Mouse (Mus musculus): ENCODE measurements at regions not wholly inside any gene's neighbourhood (a gene's known extent, or its start where the extent isn't known, plus 50 kb on each side); places are given as distances from the start of the nearest gene placed in this dataset.

DNA sequence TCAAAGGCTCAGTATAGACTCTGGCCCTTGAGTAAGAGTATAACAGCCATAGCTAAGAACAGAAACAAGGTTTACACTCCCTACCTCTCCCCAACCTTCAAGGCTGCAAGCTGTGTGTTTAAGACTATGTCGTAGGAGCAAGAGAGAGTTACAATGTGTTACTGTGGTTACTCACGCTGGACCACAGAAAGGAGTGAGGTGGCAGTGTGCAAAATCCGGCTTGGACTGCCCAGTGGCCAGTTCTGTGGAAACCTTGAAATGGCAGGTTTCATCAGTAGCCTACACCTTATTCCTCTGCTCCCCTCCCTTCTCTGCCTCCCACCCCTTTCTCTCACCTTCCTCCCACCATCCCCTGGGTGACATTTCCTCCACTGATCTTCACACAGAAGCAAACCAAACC, 114.3 kb upstream of the Ado start:
- no peak for DNase-seq (ENCODE audit: low read depth, low spot score)

DNA sequence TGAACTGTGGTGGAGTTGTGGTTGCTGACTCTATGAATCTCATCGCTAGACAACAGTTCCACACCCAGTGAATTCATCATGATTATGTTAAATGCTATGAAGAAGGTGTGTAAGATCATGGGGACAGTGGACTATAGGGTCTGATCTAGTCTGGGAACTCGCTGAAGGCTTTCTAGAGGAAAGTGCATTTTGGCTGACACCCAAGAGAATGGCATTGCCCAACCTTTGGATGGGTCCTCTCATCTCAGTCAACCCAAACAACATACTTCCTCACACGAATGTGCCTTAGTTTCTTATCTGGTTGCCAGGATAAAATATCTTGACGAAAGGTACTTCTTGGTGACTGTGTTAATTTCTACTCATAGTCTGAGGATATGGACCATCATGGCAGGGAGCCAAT, 112.9 kb upstream of the Ado start:
- no peak for DNase-seq (ENCODE audit: low read depth, low spot score)

DNA sequence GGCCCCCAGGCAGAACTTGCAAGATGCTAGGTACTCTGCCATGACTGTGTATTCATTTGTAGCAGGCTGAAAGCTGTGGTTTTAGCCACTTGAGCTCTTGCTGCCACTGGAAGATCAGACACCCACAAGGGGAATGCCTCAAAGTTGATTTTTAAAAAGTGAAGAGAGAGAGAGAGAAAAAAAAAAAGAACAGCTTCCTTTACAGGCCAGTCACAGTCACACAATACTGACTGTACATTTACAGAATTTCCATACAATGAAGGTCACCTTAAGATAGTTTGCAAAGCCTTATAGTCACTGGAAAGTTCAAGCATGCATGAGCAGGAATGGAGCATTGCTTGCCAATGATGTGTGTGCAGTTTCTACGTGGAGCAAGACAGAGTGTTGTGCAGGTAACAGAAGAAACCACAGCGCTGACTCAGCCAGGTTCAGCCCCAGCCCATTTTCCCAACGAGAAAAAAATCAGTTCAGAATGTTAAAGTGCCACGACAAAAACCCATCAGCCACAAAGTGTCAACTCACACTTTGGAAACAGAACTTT, 109.3 kb upstream of the Ado start:
- DNase-seq (ENCODE audit: low read depth, low spot score), result peak; percentile 59

DNA sequence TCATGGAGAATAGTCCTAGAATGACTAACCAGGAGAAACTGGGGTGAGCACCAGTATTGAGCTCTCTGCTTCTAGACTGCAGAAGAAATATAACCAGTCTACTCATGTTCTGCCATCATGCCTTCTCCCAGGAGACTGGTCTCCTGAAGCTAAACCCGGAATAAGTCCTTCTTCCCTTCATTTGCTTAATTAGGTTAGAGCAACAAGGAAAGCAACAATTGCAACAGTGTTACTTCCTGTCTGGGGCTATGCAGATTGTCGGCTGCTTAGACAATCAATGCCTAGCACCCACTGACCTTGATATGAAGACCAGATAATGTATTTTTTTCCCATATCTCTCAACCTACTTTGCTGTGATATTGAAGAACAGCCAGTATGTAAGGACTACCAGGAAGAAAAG, 108.5 kb upstream of the Ado start:
- peak; percentile 47 for DNase-seq (ENCODE audit: low read depth, low spot score)

DNA sequence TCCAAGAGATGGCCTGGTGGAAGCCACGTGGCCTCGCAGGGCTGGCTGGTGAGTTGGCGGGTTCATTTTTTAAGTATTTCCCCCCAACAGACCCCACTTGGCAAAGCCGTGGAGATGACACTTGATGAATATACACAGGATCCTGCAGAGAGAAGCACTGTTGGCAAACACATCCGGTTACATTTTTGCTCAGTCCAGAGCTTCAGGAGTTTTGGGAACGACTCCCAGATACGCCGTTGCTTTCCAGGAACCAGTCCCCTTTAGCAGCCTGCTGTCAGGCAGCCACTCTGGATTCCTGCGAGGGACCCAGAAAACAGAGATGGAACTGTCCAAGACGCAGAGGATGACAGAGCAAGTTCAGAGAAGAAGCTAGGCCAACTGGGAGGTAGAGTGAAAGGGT, 105.8 kb upstream of the Ado start:
- DNase-seq (ENCODE audit: low read depth, low spot score), result no peak

DNA sequence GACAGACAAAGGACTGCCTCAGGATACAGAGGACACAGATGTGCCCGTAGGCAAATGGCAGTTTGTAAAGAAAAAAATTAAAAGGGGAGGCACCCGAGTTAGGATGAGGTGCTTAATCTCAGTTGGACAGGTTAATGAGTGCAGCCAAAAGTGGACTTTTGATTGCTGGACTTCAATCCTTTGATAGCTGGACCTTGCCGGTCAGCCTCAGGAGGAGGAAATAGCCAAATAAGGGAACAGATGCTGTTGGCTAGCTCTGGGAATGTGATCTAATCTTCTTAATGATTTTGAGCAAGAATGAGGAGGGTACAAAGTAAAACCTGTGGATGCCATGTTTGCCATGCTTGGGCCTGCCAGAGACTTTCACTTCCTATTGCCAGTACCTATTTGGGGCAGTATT, 103.5 kb upstream of the Ado start:
- DNase-seq (ENCODE audit: low read depth, low spot score), result no peak

DNA sequence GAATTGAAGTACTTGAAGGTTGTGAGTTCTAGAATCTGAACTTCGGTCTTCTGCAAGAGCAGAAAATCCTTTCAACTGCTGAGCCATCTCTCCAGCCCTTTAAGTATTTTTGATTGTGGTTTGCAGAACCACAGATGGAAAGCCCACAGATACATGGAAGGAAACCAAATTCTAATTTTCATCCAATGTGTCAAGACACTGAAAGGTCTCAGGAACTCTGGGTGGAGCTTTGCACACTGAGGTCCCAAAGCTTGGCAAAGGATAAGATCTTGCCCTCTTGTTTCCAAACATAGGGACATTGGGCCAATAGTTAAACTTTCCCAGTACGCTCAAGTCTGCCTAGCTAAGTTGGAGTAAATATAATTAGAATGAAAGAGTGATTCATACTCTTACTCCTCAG, 102.6 kb upstream of the Ado start:
- no peak for DNase-seq (ENCODE audit: low read depth, low spot score)

DNA sequence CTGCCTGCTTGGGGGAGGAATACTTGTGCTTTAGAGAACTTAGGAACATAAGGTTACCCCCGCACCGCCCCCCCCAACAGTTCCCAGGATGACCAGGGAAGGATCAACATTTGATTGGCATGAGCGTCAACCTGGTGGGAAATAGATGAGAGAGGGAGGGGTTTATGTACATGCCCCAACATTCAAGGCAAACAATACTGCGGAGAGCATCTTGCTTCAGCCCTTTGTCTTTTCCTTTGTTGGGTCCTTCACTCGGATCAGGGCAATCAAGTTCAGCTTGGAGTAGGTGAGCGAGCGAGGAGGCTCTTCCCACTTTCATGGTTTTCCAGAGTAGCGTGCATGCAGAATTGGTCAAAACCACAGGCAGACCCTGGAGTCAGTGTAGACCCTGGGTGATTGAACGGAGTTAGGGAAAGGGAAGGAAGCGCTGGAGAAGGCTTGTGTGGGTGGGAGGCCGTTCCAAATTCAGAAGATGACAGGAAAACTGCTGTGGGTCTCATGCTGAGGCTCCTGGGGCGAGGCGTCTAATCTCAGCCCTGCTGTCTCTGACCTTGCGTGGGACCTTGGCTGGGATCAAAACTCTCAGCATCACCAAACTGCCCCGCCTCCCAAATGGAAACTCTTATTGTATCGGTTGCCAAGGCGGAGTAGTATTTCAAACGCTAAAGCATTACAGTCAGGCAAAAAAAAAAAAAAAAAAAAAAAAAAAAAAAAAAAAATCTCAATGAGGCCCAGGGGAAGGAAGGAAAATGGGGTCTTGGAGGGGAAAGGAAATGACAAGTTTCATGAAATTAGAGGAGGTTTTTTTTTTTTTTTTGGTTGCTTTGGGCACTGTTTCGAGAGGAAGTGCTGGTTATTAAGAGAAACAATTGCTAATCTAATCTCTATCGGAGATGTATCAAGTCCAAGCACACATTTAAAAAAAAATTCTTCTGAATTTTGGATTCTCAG, 99.3 kb upstream of the Ado start:
- DNase-seq (ENCODE audit: low read depth, low spot score), result peak; percentile 88

DNA sequence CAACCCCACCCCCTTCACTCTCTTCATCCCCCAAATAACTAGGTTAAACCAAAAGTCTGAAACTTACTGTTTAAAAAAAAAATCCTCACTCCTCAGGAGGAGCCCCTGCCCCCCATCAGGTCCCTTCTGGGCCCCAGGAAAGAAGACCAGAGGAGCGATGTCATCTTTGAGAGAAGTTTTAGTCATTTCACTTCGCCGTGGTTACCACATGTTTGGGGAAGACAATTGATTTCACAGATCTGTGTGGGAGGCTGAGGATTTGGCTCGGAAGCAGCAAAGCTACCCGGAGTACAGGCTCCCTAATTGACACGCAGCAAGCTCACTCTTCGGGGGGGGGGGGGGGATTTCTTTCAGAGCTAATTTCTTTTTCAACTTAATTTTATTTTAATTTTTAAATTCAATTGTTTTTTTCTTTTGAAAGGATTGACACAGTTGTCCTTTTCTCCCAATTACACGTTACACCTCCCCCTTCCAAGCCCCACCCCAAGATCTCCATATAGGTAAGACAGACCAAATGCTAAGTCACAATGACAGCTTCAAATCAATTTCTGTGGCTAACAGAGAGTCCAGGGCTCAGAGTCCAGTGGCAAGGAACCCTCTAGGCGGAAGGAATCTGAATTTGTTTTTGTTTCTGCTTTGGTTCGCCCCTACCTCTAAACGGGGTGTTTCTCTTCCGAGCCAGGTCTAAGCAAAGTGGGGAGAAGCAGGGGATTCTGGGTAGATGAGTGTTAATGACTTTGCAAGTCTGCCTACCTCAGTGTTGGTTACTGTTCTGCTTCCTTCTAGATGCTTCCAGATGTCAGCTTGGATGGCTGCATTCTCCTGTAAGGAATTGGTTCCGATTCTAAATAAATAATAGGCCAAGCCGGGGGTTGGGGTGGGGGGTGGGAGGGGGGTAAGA, 98.2 kb upstream of the Ado start:
- peak; percentile 82 for DNase-seq (ENCODE audit: low read depth, low spot score)

DNA sequence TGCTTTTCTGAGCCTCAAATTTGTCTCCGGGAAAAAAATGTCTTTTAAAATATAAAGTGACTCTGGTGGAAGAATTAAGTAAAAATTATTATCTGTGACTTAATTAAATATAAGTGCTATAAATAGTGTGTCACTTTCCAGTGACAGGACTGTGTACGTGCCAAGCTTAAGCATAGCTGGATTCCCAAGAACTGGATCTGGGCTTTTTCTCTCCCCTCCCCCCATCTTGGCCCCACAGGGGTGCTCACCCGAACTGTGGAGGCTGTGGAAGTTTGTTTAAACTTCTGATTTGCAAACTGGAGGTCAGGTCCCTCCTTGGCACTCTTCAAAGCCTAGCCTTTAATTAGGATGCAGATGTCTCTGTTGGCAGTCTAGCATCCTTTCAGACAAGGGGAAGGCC, 97.1 kb upstream of the Ado start:
- no peak for DNase-seq (ENCODE audit: low read depth, low spot score)

DNA sequence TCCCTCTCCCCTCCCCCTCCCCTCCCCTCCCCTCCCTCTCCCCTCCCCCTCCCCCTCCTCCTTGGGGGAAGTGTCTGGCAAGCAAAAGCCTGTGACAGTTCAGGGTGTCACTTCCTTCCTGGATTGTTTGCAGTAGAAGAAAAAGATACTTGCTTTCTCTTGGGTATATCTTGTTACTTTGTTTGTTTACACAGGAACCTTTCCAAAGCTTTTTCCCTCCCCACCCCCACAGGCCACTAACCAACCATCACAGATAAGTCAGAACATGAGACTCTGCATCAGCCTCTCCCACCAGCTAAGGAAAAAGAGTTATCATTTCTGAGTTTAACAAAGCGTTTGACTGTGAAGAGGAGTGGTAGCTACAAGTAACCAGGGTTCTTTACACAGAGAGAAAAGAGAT, 95.5 kb upstream of the Ado start:
- DNase-seq (ENCODE audit: low read depth, low spot score), result peak; percentile 78

DNA sequence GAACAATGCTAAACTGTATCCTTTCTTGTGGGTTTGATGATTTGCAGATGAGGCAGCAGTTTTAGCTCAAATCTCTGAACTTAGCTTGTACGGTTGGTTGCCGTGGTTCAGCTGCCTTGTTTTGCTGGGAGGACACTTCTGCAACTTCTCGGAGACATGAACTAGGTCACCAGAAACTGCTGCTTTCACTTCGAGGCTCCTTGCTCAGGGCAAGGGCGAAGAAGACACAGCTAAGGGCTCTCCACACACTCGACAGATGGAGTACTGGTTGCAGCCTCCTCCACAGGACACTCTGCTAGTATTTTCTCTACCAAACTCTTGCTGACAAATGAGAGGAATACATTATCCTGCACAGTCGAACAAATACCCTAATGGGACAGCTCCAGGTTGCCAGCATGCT, 94.9 kb upstream of the Ado start:
- peak; percentile 87 for DNase-seq (ENCODE audit: low read depth, low spot score)

DNA sequence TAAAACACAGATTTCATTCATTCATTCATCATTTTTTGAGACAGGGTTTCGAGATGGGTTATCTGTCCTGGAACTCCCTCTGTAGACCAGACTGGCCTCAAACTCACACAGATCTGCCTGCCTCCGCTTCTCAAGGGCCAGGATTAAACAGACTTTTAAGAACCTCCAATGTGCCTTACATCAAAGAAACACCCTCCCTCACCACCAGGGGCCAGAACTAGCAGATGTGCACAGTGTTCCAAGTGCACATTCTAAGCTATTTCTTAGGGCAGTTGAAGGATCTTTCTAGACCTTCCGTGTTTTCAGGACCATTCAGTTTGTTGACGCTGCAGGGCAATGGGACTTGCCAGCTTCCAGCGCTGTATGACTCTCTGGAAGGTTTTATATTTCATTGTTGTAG, 88.6 kb upstream of the Ado start:
- DNase-seq (ENCODE audit: low read depth, low spot score), result peak; percentile 40

DNA sequence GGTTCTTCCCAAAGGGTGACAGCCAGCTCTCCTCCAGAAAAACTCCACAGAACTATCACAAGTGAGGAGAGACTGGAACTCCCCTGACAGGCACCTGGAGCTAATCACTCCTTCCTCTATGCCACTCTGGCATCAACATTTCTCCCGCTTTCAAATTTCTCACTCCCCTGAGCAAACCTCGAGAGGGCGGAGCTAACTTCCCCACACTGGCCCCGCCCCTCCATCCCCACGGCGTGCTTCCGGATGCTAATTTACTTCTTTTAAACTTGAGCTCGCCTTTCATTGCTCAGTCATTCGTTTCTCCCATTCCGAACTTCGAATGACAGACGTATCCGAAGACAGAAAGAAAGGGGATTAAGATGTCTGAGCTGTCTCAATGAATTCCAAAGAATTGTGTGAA, 87.8 kb upstream of the Ado start:
- peak; percentile 81 for DNase-seq (ENCODE audit: low read depth, low spot score)

DNA sequence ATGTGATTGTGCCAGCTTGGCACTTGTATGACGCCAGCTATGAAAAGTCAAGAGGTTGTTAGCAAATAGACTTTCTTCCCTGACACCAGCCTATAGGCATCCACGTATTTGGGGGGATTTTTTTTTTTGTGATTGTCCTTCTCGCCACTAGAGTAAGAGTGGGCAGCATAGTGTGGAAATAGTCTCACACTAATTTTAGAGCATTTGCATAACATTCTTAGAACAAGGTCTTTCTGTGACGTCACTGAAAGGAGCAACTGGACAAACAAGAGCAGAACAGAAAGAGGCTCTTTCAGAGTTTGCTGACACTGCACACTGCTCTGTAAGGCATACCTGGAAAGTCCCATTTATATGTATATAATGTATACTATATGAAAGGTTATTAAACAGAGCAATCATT, 86.0 kb upstream of the Ado start:
- no peak for DNase-seq (ENCODE audit: low read depth, low spot score)

DNA sequence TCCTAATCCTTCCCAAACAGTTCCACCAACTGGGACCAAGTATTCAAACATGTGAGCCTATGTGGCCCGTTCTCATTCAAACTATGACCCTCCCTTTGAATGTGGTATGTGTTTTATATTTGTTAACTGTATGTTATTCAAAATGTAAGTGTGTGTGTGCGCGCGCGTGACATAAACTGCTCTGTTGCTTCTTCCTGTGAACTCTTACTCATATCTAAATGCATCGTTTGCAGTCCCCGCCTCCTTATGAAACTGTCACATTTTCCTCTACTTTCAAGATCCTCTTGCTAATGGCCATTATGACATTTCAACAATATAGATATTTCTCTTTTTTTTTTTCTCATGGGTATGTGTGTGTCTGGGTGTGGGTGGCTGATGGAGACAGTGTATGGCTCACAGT, 84.3 kb upstream of the Ado start:
- DNase-seq (ENCODE audit: low read depth, low spot score), result no peak

DNA sequence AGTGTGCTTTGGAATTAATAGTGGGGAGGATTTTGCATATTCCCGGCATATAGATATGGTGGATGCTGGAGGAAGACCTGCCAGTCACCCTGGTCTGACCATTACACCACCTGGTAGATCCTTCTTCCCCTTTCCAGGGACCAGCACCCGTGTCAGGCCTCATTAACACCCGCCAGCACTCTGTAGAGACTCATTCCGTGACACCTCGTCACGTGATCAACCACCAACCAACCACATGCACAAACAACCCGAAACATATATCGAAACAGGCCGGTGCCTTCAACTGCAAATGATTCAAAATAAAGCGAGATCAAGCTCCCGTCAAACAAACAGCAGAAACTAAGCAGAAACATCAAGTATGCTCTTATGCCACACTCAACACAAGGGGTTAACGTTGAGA, 74.6 kb upstream of the Ado start:
- no peak for DNase-seq (ENCODE audit: low read depth, low spot score)

DNA sequence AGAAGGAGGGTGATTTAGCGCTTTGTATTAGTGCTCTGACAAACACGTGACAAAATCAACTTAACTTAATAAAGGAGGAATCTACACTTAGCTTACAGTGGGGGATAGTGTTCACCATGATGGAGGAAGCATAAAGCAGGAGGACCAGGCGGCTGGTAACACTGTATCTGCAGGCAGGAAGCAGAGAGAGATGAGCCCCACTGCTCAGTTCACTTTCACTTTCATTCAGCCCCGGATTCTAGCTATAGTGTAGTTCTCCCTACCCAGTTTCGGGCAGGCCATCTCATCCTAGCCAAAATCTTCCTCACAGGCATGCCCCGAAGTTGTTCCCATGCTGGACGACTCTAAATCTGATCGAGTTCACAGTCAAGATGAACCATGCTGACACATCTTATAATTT, 71.3 kb upstream of the Ado start:
- DNase-seq (ENCODE audit: low read depth, low spot score), result peak; percentile 72

DNA sequence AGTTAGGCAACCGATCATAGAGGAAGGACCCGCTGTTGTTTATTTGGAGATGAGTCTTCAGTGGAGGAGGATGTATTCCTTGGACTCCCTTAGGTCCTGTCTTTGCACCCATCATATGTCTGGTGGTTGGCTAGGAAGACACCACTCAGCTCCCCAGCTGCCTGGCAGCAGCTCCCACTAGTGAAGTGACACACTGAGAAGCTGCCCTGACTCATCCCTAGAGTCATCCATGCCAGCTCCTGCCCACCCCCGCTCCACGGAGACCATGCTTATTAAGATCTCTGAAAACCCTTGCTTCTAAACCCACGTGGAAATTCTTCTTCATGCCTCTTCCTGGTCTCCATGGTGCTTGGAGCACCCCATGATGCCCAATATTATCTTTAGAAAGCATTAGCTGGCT, 69.4 kb upstream of the Ado start:
- DNase-seq (ENCODE audit: low read depth, low spot score), result no peak

DNA sequence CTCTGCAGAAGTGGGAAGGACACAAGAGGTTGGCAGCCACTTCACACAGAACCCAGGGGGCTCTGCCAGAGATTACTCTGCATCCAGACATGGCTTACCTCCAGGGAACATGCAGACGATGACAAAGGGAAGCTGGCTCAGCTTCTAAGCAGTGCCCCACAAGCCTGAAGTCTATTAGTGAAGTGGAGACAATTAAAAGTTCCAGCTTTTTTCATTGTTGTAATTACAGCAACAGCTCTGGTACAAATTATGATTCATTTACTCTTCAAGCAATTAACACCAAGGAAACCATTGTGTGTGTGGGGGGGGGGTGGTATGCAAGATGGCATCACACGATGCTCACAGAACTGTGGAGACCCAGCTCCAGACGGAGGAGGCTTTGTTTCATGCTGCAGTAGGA, 66.3 kb upstream of the Ado start:
- DNase-seq (ENCODE audit: low read depth, low spot score), result no peak

DNA sequence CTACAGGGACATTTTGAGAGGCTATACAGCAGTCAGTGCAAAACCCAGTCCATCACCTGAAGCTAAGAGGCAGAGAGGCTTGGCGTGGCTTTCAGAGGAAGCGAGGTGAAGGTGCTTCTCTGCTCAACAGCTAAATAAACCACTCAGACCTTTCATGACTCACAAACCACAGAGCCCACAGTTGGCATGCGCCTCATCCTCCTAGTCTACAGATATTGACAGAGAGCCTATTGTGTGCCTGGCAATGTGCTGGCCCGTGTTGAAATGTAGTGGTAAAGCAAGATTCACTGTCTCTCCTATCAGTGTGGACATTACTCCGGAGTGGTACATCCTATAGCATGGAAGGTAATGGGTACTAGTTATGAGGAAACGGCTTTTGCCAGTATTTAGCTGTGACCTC, 61.9 kb upstream of the Ado start:
- peak; percentile 81 for DNase-seq (ENCODE audit: low read depth, low spot score)

DNA sequence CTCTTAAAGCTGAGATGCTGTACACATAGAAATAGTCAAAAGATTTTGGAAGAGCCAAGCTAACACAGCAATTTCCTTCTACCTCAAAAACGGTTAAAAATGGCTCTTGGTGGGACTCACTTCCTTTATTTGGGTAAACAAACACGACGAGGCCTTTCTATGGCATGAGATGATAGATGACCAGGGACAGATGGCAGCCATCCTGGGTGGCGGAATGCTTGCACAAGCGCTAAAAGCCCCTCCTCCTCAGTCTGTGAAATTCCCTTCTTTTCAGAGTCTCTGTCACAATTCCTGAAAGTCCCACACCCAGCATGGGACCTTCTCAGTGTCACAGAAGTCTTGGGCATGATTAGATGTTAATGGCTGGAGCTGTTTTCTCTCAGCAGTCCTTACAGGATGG, 59.3 kb upstream of the Ado start:
- DNase-seq (ENCODE audit: low read depth, low spot score), result no peak
